Mouse (Mus musculus): ENCODE results near the gene Tln1. TPM values are rescaled to one million over a fixed set of nuclear protein-coding genes. Genes with fewer than 3 reads are reported as not detected.
A peak's percentile ranks its signal among the peaks of the same experiment; 100 is the strongest.

The Tln1 gene
- polyA plus RNA-seq, 1 experiment from 2014 or later, result 41.6 TPM

GRCm38 (mm10) chr4:43542044-43542443 lies 20.4 kb downstream of the Tln1 start:
- Histone ChIP-seq H3K4me1 (replicated peaks; ENCODE audit: control insufficient read depth, insufficient read depth, low read length) (no peaks in the 10 kb centered on the region), H3K9ac (ENCODE audit: low read depth, low read length) (no peak overlapping the region), H3K9me3 (ENCODE audit: control insufficient read depth) (no peaks in the 10 kb centered on the region), H3K27me3 (replicated peaks; ENCODE audit: control insufficient read depth, insufficient read depth, low read length) (no peaks in the 10 kb centered on the region), H3K4me2 (replicated peaks; ENCODE audit: low read depth) (no peak overlapping the region), H3K36me3 (ENCODE audit: control insufficient read depth, insufficient read depth) (peaks cover 94% of the 10 kb centered on the region), H3K27ac (ENCODE audit: low read depth, low read length) (no peak overlapping the region), H3K4me3 (ENCODE audit: low read depth, low read length) (no peak overlapping the region)
- ATAC-seq, result no peak
- WGBS, result 80% methylated on average over 3 of the region's 3 CpGs
- no peak for TF ChIP-seq CTCF (IDR thresholded peaks at IDR 0.05; ENCODE audit: low read depth)

DNA sequence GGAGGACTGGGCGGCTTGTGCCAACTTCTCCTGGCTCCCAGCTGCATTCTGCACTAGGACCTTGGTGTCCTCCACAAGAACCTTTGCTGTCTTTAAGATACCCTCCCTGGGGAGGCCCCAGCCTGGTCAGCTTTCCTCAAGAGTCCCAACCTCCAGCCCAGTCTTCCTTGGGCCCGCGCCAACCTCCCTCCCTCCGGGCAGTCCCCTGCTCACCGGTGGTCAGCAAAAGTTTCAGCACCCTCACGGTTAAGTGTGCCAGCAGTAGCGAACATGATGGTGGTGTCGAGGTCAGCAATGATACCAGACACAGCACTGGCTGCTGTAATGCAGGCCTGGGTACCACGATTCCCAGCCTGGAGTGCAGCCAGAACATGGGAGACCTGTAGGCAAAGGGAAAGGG lies 26.5 kb downstream of the Tln1 start:
- TF ChIP-seq CTCF (IDR thresholded peaks at IDR 0.05; ENCODE audit: low read depth), result no peak
- Histone ChIP-seq H3K27me3 (replicated peaks; ENCODE audit: control insufficient read depth, insufficient read depth, low read length) (no peaks in the 10 kb centered on the region), H3K4me3 (ENCODE audit: low read depth, low read length) (no peak overlapping the region), H3K36me3 (ENCODE audit: control insufficient read depth, insufficient read depth) (peaks cover 95% of the 10 kb centered on the region), H3K9ac (ENCODE audit: low read depth, low read length) (no peak overlapping the region), H3K4me1 (replicated peaks; ENCODE audit: control insufficient read depth, insufficient read depth, low read length) (no peaks in the 10 kb centered on the region), H3K27ac (ENCODE audit: low read depth, low read length) (no peak overlapping the region), H3K9me3 (ENCODE audit: control insufficient read depth) (no peaks in the 10 kb centered on the region), H3K4me2 (replicated peaks; ENCODE audit: low read depth) (no peak overlapping the region)
- ATAC-seq, result no peak
- 90% methylated on average over 9 of the region's 9 CpGs for WGBS

GRCm38 (mm10) chr4:43535628-43536027 lies 26.9 kb downstream of the Tln1 start:
- H3K4me1 ChIP-seq (replicated peaks; ENCODE audit: control insufficient read depth, insufficient read depth, low read length), result no peaks in the 10 kb centered on the region
- WGBS, result 93% methylated on average over 8 of the region's 8 CpGs
- H3K9me3 ChIP-seq (ENCODE audit: control insufficient read depth), result no peaks in the 10 kb centered on the region
- TF ChIP-seq CTCF (IDR thresholded peaks at IDR 0.05; ENCODE audit: low read depth), result no peak
- H3K27ac ChIP-seq (ENCODE audit: low read depth, low read length), result no peak overlapping the region
- no peak for ATAC-seq
- peaks cover 95% of the 10 kb centered on the region for H3K36me3 ChIP-seq (ENCODE audit: control insufficient read depth, insufficient read depth)
- no peak overlapping the region for H3K4me2 ChIP-seq (replicated peaks; ENCODE audit: low read depth)
- no peak overlapping the region for H3K4me3 ChIP-seq (ENCODE audit: low read depth, low read length)
- no peak overlapping the region for H3K9ac ChIP-seq (ENCODE audit: low read depth, low read length)
- H3K27me3 ChIP-seq (replicated peaks; ENCODE audit: control insufficient read depth, insufficient read depth, low read length), result no peaks in the 10 kb centered on the region

DNA sequence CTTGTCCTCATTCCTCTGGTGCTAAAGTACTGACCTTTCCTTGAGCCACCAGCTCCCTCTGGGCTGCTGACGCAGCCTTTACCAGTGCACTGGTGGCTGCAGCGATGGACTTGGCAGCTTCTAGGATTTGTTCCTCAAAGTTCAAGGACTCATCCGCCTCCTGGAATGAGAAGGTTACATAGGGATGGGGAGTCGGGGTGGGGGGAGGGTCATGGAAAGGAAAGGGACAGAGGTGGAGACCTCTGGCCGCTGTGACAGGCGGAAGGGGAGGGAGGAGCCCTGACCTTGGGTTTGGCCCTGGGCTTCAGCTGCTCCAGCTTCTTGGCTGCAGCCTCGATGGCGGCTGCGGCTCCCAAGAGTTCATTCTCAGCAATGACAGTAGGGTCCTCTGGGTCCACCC lies 29.2 kb downstream of the Tln1 start:
- peaks cover 72% of the 10 kb centered on the region for H3K36me3 ChIP-seq (ENCODE audit: control insufficient read depth, insufficient read depth)
- H3K4me3 ChIP-seq (ENCODE audit: low read depth, low read length), result no peak overlapping the region

GRCm38 (mm10) chr4:43530581-43530980 lies 31.9 kb downstream of the Tln1 start:
- no peaks in the 10 kb centered on the region for H3K4me1 ChIP-seq (replicated peaks; ENCODE audit: control insufficient read depth, insufficient read depth, low read length)
- H3K4me3 ChIP-seq (ENCODE audit: low read depth, low read length), result no peak overlapping the region
- peaks cover 45% of the 10 kb centered on the region for H3K36me3 ChIP-seq (ENCODE audit: control insufficient read depth, insufficient read depth)
- H3K4me2 ChIP-seq (replicated peaks; ENCODE audit: low read depth), result no peak overlapping the region
- ATAC-seq, result peak; percentile 61; the same call in 1 of the 2 replicates
- H3K27me3 ChIP-seq (replicated peaks; ENCODE audit: control insufficient read depth, insufficient read depth, low read length), result no peaks in the 10 kb centered on the region
- TF ChIP-seq CTCF (IDR thresholded peaks at IDR 0.05; ENCODE audit: low read depth), result peak; percentile 88
- 17% methylated on average over 7 of the region's 7 CpGs for WGBS
- H3K9ac ChIP-seq (ENCODE audit: low read depth, low read length), result no peak overlapping the region
- H3K27ac ChIP-seq (ENCODE audit: low read depth, low read length), result no peak overlapping the region
- no peaks in the 10 kb centered on the region for H3K9me3 ChIP-seq (ENCODE audit: control insufficient read depth)

More for the DNA sequence above, 29.2 kb downstream of the Tln1 start:
- Histone ChIP-seq H3K9ac (ENCODE audit: low read depth, low read length) (no peak overlapping the region), H3K27ac (ENCODE audit: low read depth, low read length) (no peak overlapping the region), H3K9me3 (ENCODE audit: control insufficient read depth) (no peaks in the 10 kb centered on the region), H3K4me2 (replicated peaks; ENCODE audit: low read depth) (no peak overlapping the region), H3K4me1 (replicated peaks; ENCODE audit: control insufficient read depth, insufficient read depth, low read length) (no peaks in the 10 kb centered on the region), H3K27me3 (replicated peaks; ENCODE audit: control insufficient read depth, insufficient read depth, low read length) (no peaks in the 10 kb centered on the region)
- no peak for TF ChIP-seq CTCF (IDR thresholded peaks at IDR 0.05; ENCODE audit: low read depth)
- WGBS, result 88% methylated on average over 9 of the region's 9 CpGs
- no peak for ATAC-seq

DNA sequence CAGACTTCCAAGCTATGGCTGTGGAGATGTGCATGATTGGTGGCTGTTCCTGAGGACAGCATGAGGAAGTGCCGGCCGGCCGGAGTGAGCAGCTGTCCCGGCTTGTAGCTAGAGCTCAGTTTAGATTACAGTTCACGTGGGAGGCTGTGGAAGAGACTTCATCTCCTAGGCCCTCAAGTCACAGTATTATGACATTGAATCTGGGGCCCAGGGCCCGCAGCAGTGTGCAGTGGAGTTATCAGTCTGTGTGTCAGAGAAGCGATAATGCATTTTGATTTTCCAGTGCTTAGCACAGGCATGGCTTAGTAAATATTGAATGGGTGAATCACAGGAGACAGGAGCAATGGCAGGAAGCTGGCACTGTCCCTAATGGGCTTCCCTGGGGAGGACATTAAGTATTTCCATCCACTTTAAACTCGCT lies 32.4 kb downstream of the Tln1 start:
- Histone ChIP-seq H3K4me3 (ENCODE audit: low read depth, low read length) (no peak overlapping the region), H3K9me3 (ENCODE audit: control insufficient read depth) (no peaks in the 10 kb centered on the region), H3K9ac (ENCODE audit: low read depth, low read length) (no peak overlapping the region), H3K27me3 (replicated peaks; ENCODE audit: control insufficient read depth, insufficient read depth, low read length) (no peaks in the 10 kb centered on the region), H3K36me3 (ENCODE audit: control insufficient read depth, insufficient read depth) (peaks cover 40% of the 10 kb centered on the region), H3K4me2 (replicated peaks; ENCODE audit: low read depth) (no peak overlapping the region), H3K4me1 (replicated peaks; ENCODE audit: control insufficient read depth, insufficient read depth, low read length) (no peaks in the 10 kb centered on the region), H3K27ac (ENCODE audit: low read depth, low read length) (no peak overlapping the region)
- no peak for TF ChIP-seq CTCF (IDR thresholded peaks at IDR 0.05; ENCODE audit: low read depth)
- no peak for ATAC-seq
- 43% methylated on average over 8 of the region's 8 CpGs for WGBS

- H3K9ac ChIP-seq (ENCODE audit: low read depth, low read length), result no peak overlapping the region
- peaks cover 24% of the 10 kb centered on the region for H3K36me3 ChIP-seq (ENCODE audit: control insufficient read depth, insufficient read depth)
- ATAC-seq, result no peak
- no peak overlapping the region for H3K4me2 ChIP-seq (replicated peaks; ENCODE audit: low read depth)
- no peak overlapping the region for H3K27ac ChIP-seq (ENCODE audit: low read depth, low read length)
- H3K27me3 ChIP-seq (replicated peaks; ENCODE audit: control insufficient read depth, insufficient read depth, low read length), result peaks cover 6% of the 10 kb centered on the region; the same call in 1 of the 2 replicates
- no peak overlapping the region for H3K4me3 ChIP-seq (ENCODE audit: low read depth, low read length)
- no peaks in the 10 kb centered on the region for H3K9me3 ChIP-seq (ENCODE audit: control insufficient read depth)
- 0 out of 2 replicates have a peak, but pooled peaks cover 4% of the 10 kb centered on the region for H3K4me1 ChIP-seq (replicated peaks; ENCODE audit: control insufficient read depth, insufficient read depth, low read length)
- WGBS, result 78% methylated on average over 9 of the region's 9 CpGs
- TF ChIP-seq CTCF (IDR thresholded peaks at IDR 0.05; ENCODE audit: low read depth), result peak; percentile 44
Observed at GRCm38 (mm10) chr4:43528487-43528886, 34.0 kb downstream of the Tln1 start.

Data from intestine, postnatal 0 days (tissue).